20 mouse cellular contexts compared by ENCODE assay signal in genomic region chr19:44747471-44747870, GRCm38 (mm10). TPM values are rescaled to one million over a fixed set of nuclear protein-coding genes. Genes with fewer than 3 reads are reported as not detected.
DNase-seq lines count a peak whose midpoint lies in the region; ATAC-seq and TF ChIP-seq lines count a peak whose summit lies in the region.
"Had no signal": no experiment of that assay in that cellular context is flagged by ENCODE, and none has a peak within 500 bp of the region (broad histone marks: within the 10 kb centered on the region; RNA-seq: fewer than 3 reads in every experiment).

No protein-coding gene starts in this region.

- peaks cover 7% of the 10 kb centered on the region; the same call in 1 of the 2 replicates for H3K4me1 ChIP-seq in hindbrain, embryonic 11.5 days (replicated peaks; ENCODE audit: control insufficient read depth, insufficient read depth, low read length)
- no peaks in the 10 kb centered on the region for H3K4me1 ChIP-seq in hindbrain, postnatal 0 days (ENCODE audit: insufficient read depth, low read length)
- peaks cover 17% of the 10 kb centered on the region for H3K4me1 ChIP-seq in kidney, postnatal 0 days (replicated peaks; ENCODE audit: insufficient read depth, low read length)
- H3K4me1 ChIP-seq in neural tube, embryonic 14.5 days (ENCODE audit: control insufficient read depth, insufficient read depth, low read length): no peaks in the 10 kb centered on the region
- no peaks in the 10 kb centered on the region for H3K4me1 ChIP-seq in cerebellum, adult 2 months (ENCODE audit: control insufficient read depth, insufficient read depth, low read length)
- H3K4me1 ChIP-seq: liver, embryonic 15.5 days had no signal

- no peaks in the 10 kb centered on the region for H3K36me3 ChIP-seq in hindbrain, embryonic 11.5 days (ENCODE audit: control insufficient read depth, insufficient read depth, low read length)
- no peaks in the 10 kb centered on the region for H3K36me3 ChIP-seq in hindbrain, postnatal 0 days (ENCODE audit: insufficient read depth, low read length)
- no peaks in the 10 kb centered on the region for H3K36me3 ChIP-seq in kidney, postnatal 0 days (ENCODE audit: insufficient read depth, low read length)
- no peaks in the 10 kb centered on the region for H3K36me3 ChIP-seq in neural tube, embryonic 14.5 days (ENCODE audit: control insufficient read depth, insufficient read depth, low read length)
- H3K36me3 ChIP-seq: forebrain, embryonic 15.5 days; G1E; heart, embryonic 10.5 days; limb, embryonic 13.5 days; liver, embryonic 15.5 days; midbrain, embryonic 12.5 days had no signal

- no peak for TF ChIP-seq POLR2A in cerebellum, adult 2 months (IDR thresholded peaks at IDR 0.05; ENCODE audit: borderline replicate concordance, insufficient read depth, low read length)

- DNase-seq in hindbrain, embryonic 11.5 days (ENCODE audit: low spot score): peak; percentile 34
- no peak for DNase-seq in hindbrain, postnatal 0 days (ENCODE audit: low spot score)
- peak; percentile 83 for DNase-seq in kidney, postnatal 0 days (ENCODE audit: low spot score)
- DNase-seq in cerebellum, adult 2 months: no peak
- DNase-seq in lung, postnatal 4 days: no peak
- DNase-seq: adrenal gland, adult 2 months; cerebellum, adult 18-20 months; heart, postnatal 36 days; lung, postnatal 14 days had no signal

- TF ChIP-seq CTCF in hindbrain, postnatal 0 days (IDR thresholded peaks at IDR 0.05; ENCODE audit: low read depth): no peak
- no peak for TF ChIP-seq CTCF in kidney, postnatal 0 days (IDR thresholded peaks at IDR 0.05; ENCODE audit: low read depth)
- no peak for TF ChIP-seq CTCF in cerebellum, adult 2 months (IDR thresholded peaks at IDR 0.05; ENCODE audit: borderline replicate concordance, insufficient read depth, low read depth, low read length)

- ATAC-seq in hindbrain, embryonic 11.5 days (ENCODE audit: low FRiP score): no peak
- ATAC-seq in hindbrain, postnatal 0 days: no peak
- ATAC-seq in kidney, postnatal 0 days (replicated peaks; ENCODE audit: low FRiP score, low read depth): no peak
- ATAC-seq in neural tube, embryonic 14.5 days (ENCODE audit: low read depth): no peak
- no peak for ATAC-seq in inflammation-experienced regulatory T-cells, adult 6 months
- ATAC-seq: forebrain, embryonic 15.5 days had no signal

- H3K9me3 ChIP-seq in hindbrain, embryonic 11.5 days (ENCODE audit: control insufficient read depth, low read length): no peaks in the 10 kb centered on the region
- H3K9me3 ChIP-seq in hindbrain, postnatal 0 days (ENCODE audit: low read length): no peaks in the 10 kb centered on the region
- no peaks in the 10 kb centered on the region for H3K9me3 ChIP-seq in kidney, postnatal 0 days (replicated peaks; ENCODE audit: low read length)
- H3K9me3 ChIP-seq in neural tube, embryonic 14.5 days (ENCODE audit: control insufficient read depth, low read length): no peaks in the 10 kb centered on the region
- H3K9me3 ChIP-seq: forebrain, embryonic 15.5 days; G1E; heart, embryonic 10.5 days; limb, embryonic 13.5 days; liver, embryonic 15.5 days; midbrain, embryonic 12.5 days had no signal

- H3K4me3 ChIP-seq in hindbrain, embryonic 11.5 days (ENCODE audit: low read depth, low read length): peak overlapping the region; percentile 8; the same call in 1 of the 2 replicates
- H3K4me3 ChIP-seq in hindbrain, postnatal 0 days (ENCODE audit: low read length): no peak overlapping the region
- H3K4me3 ChIP-seq in kidney, postnatal 0 days (replicated peaks; ENCODE audit: low read depth, low read length): peak overlapping the region; percentile 59
- peak overlapping the region; percentile 20 for H3K4me3 ChIP-seq in neural tube, embryonic 14.5 days (ENCODE audit: low read depth, low read length)
- no peak overlapping the region for H3K4me3 ChIP-seq in cerebellum, adult 2 months (replicated peaks; ENCODE audit: insufficient read depth, low read depth, low read length)
- H3K4me3 ChIP-seq: erythroblast, embryonic 14.5 days; forebrain, embryonic 15.5 days; liver, embryonic 15.5 days had no signal

- peak overlapping the region; percentile 25; the same call in 1 of the 2 replicates for H3K4me2 ChIP-seq in hindbrain, embryonic 11.5 days (replicated peaks; ENCODE audit: low read depth, low read length)
- H3K4me2 ChIP-seq in hindbrain, postnatal 0 days (ENCODE audit: low read depth, low read length): peak overlapping the region; percentile 22; the same call in 1 of the 2 replicates
- H3K4me2 ChIP-seq in kidney, postnatal 0 days (ENCODE audit: low read length): peak overlapping the region; percentile 75
- peak overlapping the region; percentile 35; the same call in 1 of the 2 replicates for H3K4me2 ChIP-seq in neural tube, embryonic 14.5 days (ENCODE audit: low read depth, low read length)
- H3K4me2 ChIP-seq: forebrain, embryonic 15.5 days; liver, embryonic 15.5 days had no signal

- H3K27me3 ChIP-seq in hindbrain, embryonic 11.5 days (ENCODE audit: control insufficient read depth, insufficient read depth, low read length): peaks cover 94% of the 10 kb centered on the region
- H3K27me3 ChIP-seq in hindbrain, postnatal 0 days (ENCODE audit: insufficient read depth, low read length): peaks cover 94% of the 10 kb centered on the region
- H3K27me3 ChIP-seq in kidney, postnatal 0 days (ENCODE audit: insufficient read depth, low read length): peaks cover 40% of the 10 kb centered on the region
- peaks cover 58% of the 10 kb centered on the region for H3K27me3 ChIP-seq in neural tube, embryonic 14.5 days (ENCODE audit: control insufficient read depth, insufficient read depth, low read length)
- H3K27me3 ChIP-seq in cerebellum, adult 2 months (ENCODE audit: control insufficient read depth, insufficient read depth, low read length): peaks cover 12% of the 10 kb centered on the region; the same call in 1 of the 2 replicates

- H3K9ac ChIP-seq in hindbrain, embryonic 11.5 days (ENCODE audit: low read depth, low read length): no peak overlapping the region
- no peak overlapping the region for H3K9ac ChIP-seq in hindbrain, postnatal 0 days (replicated peaks; ENCODE audit: low read length)
- H3K9ac ChIP-seq in kidney, postnatal 0 days (ENCODE audit: low read depth, low read length): peak overlapping the region; percentile 92
- H3K9ac ChIP-seq in neural tube, embryonic 14.5 days (replicated peaks; ENCODE audit: low read depth, low read length): peak overlapping the region; percentile 44
- H3K9ac ChIP-seq: forebrain, embryonic 15.5 days; limb, embryonic 13.5 days; liver, embryonic 15.5 days had no signal

- 10% methylated on average over 4 of the region's 4 CpGs for WGBS in hindbrain, embryonic 11.5 days
- 8% methylated on average over 4 of the region's 4 CpGs for WGBS in hindbrain, postnatal 0 days
- WGBS in kidney, postnatal 0 days: 10% methylated on average over 4 of the region's 4 CpGs
- 8% methylated on average over 4 of the region's 4 CpGs for WGBS in neural tube, embryonic 14.5 days
- 19% methylated on average over 4 of the region's 4 CpGs for WGBS in cerebellum, adult 2 months

- H3K27ac ChIP-seq in hindbrain, embryonic 11.5 days (ENCODE audit: low read depth, low read length): 0 out of 2 replicates have a peak overlapping the region, but pooled peaks have one; percentile 74
- no peak overlapping the region for H3K27ac ChIP-seq in hindbrain, postnatal 0 days
- peak overlapping the region; percentile 97 for H3K27ac ChIP-seq in kidney, postnatal 0 days
- peak overlapping the region; percentile 73; the same call in 1 of the 2 replicates for H3K27ac ChIP-seq in neural tube, embryonic 14.5 days (ENCODE audit: low read depth, low read length)
- H3K27ac ChIP-seq in cerebellum, adult 2 months (ENCODE audit: insufficient read depth, low read length): no peak overlapping the region
- H3K27ac ChIP-seq: forebrain, embryonic 15.5 days; heart, embryonic 10.5 days; limb, embryonic 13.5 days; liver, embryonic 15.5 days; midbrain, embryonic 12.5 days had no signal

RNA-seq across cellular contexts. Expression of gene Pax2, which starts 8.4 kb away (rescaled TPM):
- 9.3 and 11.1 TPM in 2 replicates for polyA plus RNA-seq in hindbrain, embryonic 11.5 days (2014; fragmentation: Nextera tagmentation; extraction: Ambion mirVana)
- total RNA-seq in hindbrain, postnatal 0 days (2014; rRNA removed): 8.1 and 9.0 TPM in 2 replicates
- 9.6 and 11.2 TPM in 2 replicates for polyA plus RNA-seq in hindbrain, postnatal 0 days (2015; fragmentation: Nextera tagmentation; extraction: Ambion mirVana)
- 27.4 and 29.6 TPM in 2 replicates for polyA plus RNA-seq in kidney, postnatal 0 days (2015; fragmentation: Nextera tagmentation; extraction: Ambion mirVana)
- 23.8 and 27.0 TPM in 2 replicates for polyA plus RNA-seq in neural tube, embryonic 14.5 days (2014; fragmentation: Nextera tagmentation; extraction: Ambion mirVana)
- polyA plus RNA-seq in inflammation-experienced regulatory T-cells, adult 6 months (2017; shearing (Covaris generic)): not detected
- 8.4 and 9.0 TPM in 2 replicates for polyA plus RNA-seq in cerebellum, adult 2 months (2012; rRNA removed)
- total RNA-seq: adrenal gland, adult 2 months; gastrocnemius, adult 8-10 months; heart, postnatal 36 days had no signal
- polyA plus RNA-seq: adrenal gland, adult 2 months; erythroblast, embryonic 14.5 days; G1E; limb, embryonic 13.5 days; liver, embryonic 15.5 days; urinary bladder, adult 2 months had no signal

Comparison
In these comparisons a context has a peak if more than half of its experiments do, and no peak if none do; other contexts are left out.
1. DNase-seq: peak in hindbrain, embryonic 11.5 days (single experiment) and kidney, postnatal 0 days (single experiment); none in hindbrain, postnatal 0 days (single experiment), cerebellum, adult 2 months (0 of 2) and lung, postnatal 4 days (0 of 2).
2. H3K27ac ChIP-seq: peak in hindbrain, embryonic 11.5 days (single experiment), kidney, postnatal 0 days (single experiment) and neural tube, embryonic 14.5 days (single experiment); none in hindbrain, postnatal 0 days (single experiment) and cerebellum, adult 2 months (single experiment).
3. H3K4me3 ChIP-seq: peak in hindbrain, embryonic 11.5 days (single experiment), kidney, postnatal 0 days (single experiment) and neural tube, embryonic 14.5 days (single experiment); none in hindbrain, postnatal 0 days (single experiment) and cerebellum, adult 2 months (single experiment).
4. H3K4me2 ChIP-seq: peak in every context shown above with its lines; median percentile 75 in kidney, postnatal 0 days; 35 in neural tube, embryonic 14.5 days; 25 in hindbrain, embryonic 11.5 days; 22 in hindbrain, postnatal 0 days.
5. H3K9ac ChIP-seq: peak in kidney, postnatal 0 days (single experiment) and neural tube, embryonic 14.5 days (single experiment); none in hindbrain, embryonic 11.5 days (single experiment) and hindbrain, postnatal 0 days (single experiment).